Comparison of ENCODE assay signal across 26 mouse cellular contexts in genomic region chr1:168271207-168271606, GRCm38 (mm10).
DNase-seq lines count a peak whose midpoint lies in the region; ATAC-seq and TF ChIP-seq lines count a peak whose summit lies in the region.
"Had no signal": no experiment of that assay in that cellular context is flagged by ENCODE, and none has a peak within 500 bp of the region (broad histone marks: within the 10 kb centered on the region; RNA-seq: fewer than 3 reads in every experiment).

No protein-coding gene starts in this region.

- H3K4me1 ChIP-seq in stomach, embryonic 16.5 days (ENCODE audit: control insufficient read depth, insufficient read depth, low read length): peaks cover 8% of the 10 kb centered on the region; the same call in 1 of the 2 replicates
- H3K4me1 ChIP-seq in stomach, postnatal 0 days (replicated peaks; ENCODE audit: control insufficient read depth, insufficient read depth): 0 out of 2 replicates have a peak, but pooled peaks cover 6% of the 10 kb centered on the region

- no peak for TF ChIP-seq CTCF in layer of hippocampus, adult 2 months (conservative IDR thresholded peaks at IDR 0.05)
- no peak for TF ChIP-seq CTCF in stomach, postnatal 0 days (IDR thresholded peaks at IDR 0.05; ENCODE audit: low read depth)

- no peak for ATAC-seq in stomach, embryonic 16.5 days (ENCODE audit: insufficient read depth, low FRiP score)
- ATAC-seq in stomach, postnatal 0 days (ENCODE audit: low FRiP score, low TSS enrichment): no peak
- ATAC-seq in megakaryocyte progenitor cell, adult 5-6 weeks (replicated peaks; ENCODE audit: poor library complexity): peak; percentile 29; the same call in 1 of the 2 replicates
- ATAC-seq: CD4-positive, CD25-positive, alpha-beta regulatory T cell, adult 4 months; forebrain, embryonic 15.5 days; hindbrain, embryonic 16.5 days had no signal

- no peak overlapping the region for H3K9ac ChIP-seq in stomach, embryonic 16.5 days (ENCODE audit: low read length)
- H3K9ac ChIP-seq in stomach, postnatal 0 days (ENCODE audit: low read length): no peak overlapping the region
- H3K9ac ChIP-seq: embryonic facial prominence, embryonic 12.5 days; forebrain, embryonic 12.5 days; forebrain, embryonic 15.5 days; heart, embryonic 12.5 days; heart, embryonic 15.5 days; hindbrain, embryonic 13.5 days had no signal

- TF ChIP-seq EP300 in stomach, postnatal 0 days (optimal IDR thresholded peaks at IDR 0.05): no peak

- H3K27me3 ChIP-seq in stomach, embryonic 16.5 days (ENCODE audit: control insufficient read depth, insufficient read depth, low read length): no peaks in the 10 kb centered on the region
- H3K27me3 ChIP-seq in stomach, postnatal 0 days (ENCODE audit: control insufficient read depth, insufficient read depth, low read length): no peaks in the 10 kb centered on the region
- H3K27me3 ChIP-seq: embryonic facial prominence, embryonic 12.5 days; forebrain, embryonic 12.5 days; forebrain, embryonic 15.5 days; heart, embryonic 12.5 days; heart, embryonic 15.5 days; hindbrain, embryonic 13.5 days had no signal

- H3K4me2 ChIP-seq in stomach, embryonic 16.5 days (ENCODE audit: low read depth, low read length): no peak overlapping the region
- no peak overlapping the region for H3K4me2 ChIP-seq in stomach, postnatal 0 days (replicated peaks; ENCODE audit: low read depth)
- H3K4me2 ChIP-seq: embryonic facial prominence, embryonic 12.5 days; forebrain, embryonic 12.5 days; forebrain, embryonic 15.5 days; heart, embryonic 12.5 days; heart, embryonic 15.5 days; hindbrain, embryonic 13.5 days had no signal

- H3K36me3 ChIP-seq in stomach, embryonic 16.5 days (ENCODE audit: control insufficient read depth, insufficient read depth, low read length): no peaks in the 10 kb centered on the region
- no peaks in the 10 kb centered on the region for H3K36me3 ChIP-seq in stomach, postnatal 0 days (ENCODE audit: control insufficient read depth, insufficient read depth, low read length)
- H3K36me3 ChIP-seq: embryonic facial prominence, embryonic 12.5 days; forebrain, embryonic 12.5 days; forebrain, embryonic 15.5 days; heart, embryonic 12.5 days; heart, embryonic 15.5 days; hindbrain, embryonic 10.5 days; hindbrain, embryonic 13.5 days had no signal

- H3K27ac ChIP-seq in layer of hippocampus, adult 2 months: peak overlapping the region; percentile 46; the same call in 1 of the 2 replicates
- peak overlapping the region; percentile 25 for H3K27ac ChIP-seq in stomach, embryonic 16.5 days (ENCODE audit: low read length)
- no peak overlapping the region for H3K27ac ChIP-seq in stomach, postnatal 0 days (replicated peaks)
- H3K27ac ChIP-seq: embryonic facial prominence, embryonic 12.5 days; forebrain, embryonic 12.5 days; heart, embryonic 15.5 days; hindbrain, embryonic 10.5 days; hindbrain, embryonic 13.5 days had no signal

- no peak for DNase-seq in layer of hippocampus, adult 2 months (ENCODE audit: low spot score in 2 of 2)
- DNase-seq in layer of hippocampus, adult 9-11 months: no peak
- DNase-seq in stomach, postnatal 0 days (ENCODE audit: low spot score): no peak
- no peak for DNase-seq in natural killer cell, adult 2 months (ENCODE audit: low spot score in 2 of 2)
- DNase-seq: adrenal gland, adult 2 months; adrenal gland, postnatal 14 days; cerebellum, adult 11 months; cerebellum, adult 2 months; cerebellum, adult 9-11 months; cerebellum, postnatal 25 days; embryo, embryonic 11 days; gastrocnemius, postnatal 25 days; heart, postnatal 10 days; heart, postnatal 36 days had no signal

- no peak overlapping the region for H3K4me3 ChIP-seq in layer of hippocampus, adult 2 months
- H3K4me3 ChIP-seq in stomach, embryonic 16.5 days (replicated peaks; ENCODE audit: low read length): no peak overlapping the region
- no peak overlapping the region for H3K4me3 ChIP-seq in stomach, postnatal 0 days (ENCODE audit: low read depth, low read length)
- H3K4me3 ChIP-seq: embryonic facial prominence, embryonic 12.5 days; erythroblast, embryonic 14.5 days; forebrain, embryonic 12.5 days; forebrain, embryonic 15.5 days; heart, embryonic 12.5 days; heart, embryonic 15.5 days; hindbrain, embryonic 10.5 days; hindbrain, embryonic 13.5 days had no signal

- no peaks in the 10 kb centered on the region for H3K9me3 ChIP-seq in stomach, embryonic 16.5 days (replicated peaks; ENCODE audit: control insufficient read depth, low read length)
- H3K9me3 ChIP-seq in stomach, postnatal 0 days (ENCODE audit: control insufficient read depth, low read length): no peaks in the 10 kb centered on the region
- H3K9me3 ChIP-seq: embryonic facial prominence, embryonic 12.5 days; forebrain, embryonic 12.5 days; forebrain, embryonic 15.5 days; heart, embryonic 12.5 days; heart, embryonic 15.5 days; hindbrain, embryonic 10.5 days; hindbrain, embryonic 13.5 days had no signal

- 86% methylated on average over 4 of the region's 4 CpGs for WGBS in stomach, embryonic 16.5 days
- 87% methylated on average over 4 of the region's 4 CpGs for WGBS in stomach, postnatal 0 days
